Mouse (Mus musculus): Measurements from ENCODE around the gene Mat2b. TPM values are rescaled to one million over a fixed set of nuclear protein-coding genes. Genes with fewer than 3 reads are reported as not detected.

Mat2b gene
- polyA plus RNA-seq, 1 experiment from 2014 or later, result 98.7 TPM

- DNase-seq (ENCODE audit: low spot score), result peak; percentile 56
- Histone ChIP-seq H3K4me3 (peak overlapping the region; percentile 79), H3K27me3 (ENCODE audit: insufficient read depth, poor library complexity, severe bottlenecking) (no peaks in the 10 kb centered on the region), H3K9me3 (no peaks in the 10 kb centered on the region), H3K27ac (peak overlapping the region; percentile 98), H3K4me1 (replicated peaks) (peaks cover 27% of the 10 kb centered on the region), H3K36me3 (no peaks in the 10 kb centered on the region)
- 1% methylated on average over 16 of the region's 16 CpGs for WGBS
These were observed 1.5 kb downstream of the Mat2b start for GRCm38 (mm10) chr11:40693366-40693951.

DNA sequence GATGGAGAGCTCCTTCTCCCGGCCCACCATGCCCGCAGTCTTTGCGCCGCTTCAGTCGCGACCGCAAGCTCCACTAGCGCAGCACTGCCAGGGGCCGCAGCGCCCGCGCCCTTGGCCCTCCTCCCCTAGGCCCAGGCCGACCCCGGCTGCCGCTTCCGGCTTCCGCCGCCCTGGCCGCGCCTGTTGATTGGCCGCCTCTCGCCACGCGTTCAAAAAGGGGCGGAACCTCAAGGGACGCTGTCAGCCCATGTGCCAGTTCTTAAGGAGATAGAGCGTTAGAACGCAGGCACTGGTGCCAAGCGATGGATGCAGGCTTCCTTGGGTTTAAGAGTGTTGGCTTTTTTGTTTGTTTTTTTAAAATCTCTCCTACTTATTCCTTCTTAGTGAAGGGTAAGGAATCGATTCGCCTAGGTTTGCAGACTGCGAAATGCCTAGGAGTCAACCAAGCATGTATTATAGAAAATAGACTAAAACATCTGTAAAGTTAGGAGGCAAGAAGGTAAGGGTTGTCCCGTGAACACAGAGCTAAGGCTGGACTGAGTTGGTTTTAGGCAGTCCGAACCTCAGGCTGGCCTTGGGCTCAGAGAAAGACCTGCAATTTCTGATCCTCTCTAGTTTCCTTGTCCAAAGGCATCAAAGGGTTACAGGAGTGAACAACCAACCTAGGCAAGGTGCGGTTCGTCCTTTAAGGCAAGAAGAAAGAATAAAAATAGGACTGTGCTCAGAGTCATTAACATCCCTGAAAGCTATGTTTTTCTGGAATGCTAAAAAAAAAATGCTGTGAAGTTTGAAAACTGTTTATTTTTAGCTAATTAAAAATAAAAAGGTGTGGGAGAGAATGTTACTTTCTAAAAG is 2.3 kb downstream of the Mat2b start:
- Histone ChIP-seq H3K4me3 (peak overlapping the region; percentile 79), H3K27ac (peak overlapping the region; percentile 98), H3K36me3 (peaks cover 6% of the 10 kb centered on the region; the same call in 1 of the 2 replicates), H3K9me3 (no peaks in the 10 kb centered on the region), H3K4me1 (replicated peaks) (peaks cover 27% of the 10 kb centered on the region), H3K27me3 (ENCODE audit: insufficient read depth, poor library complexity, severe bottlenecking) (no peaks in the 10 kb centered on the region)
- peak; percentile 94 for DNase-seq (ENCODE audit: low spot score)
- under 1% methylated on average over 36 of the region's 36 CpGs for WGBS

- Histone ChIP-seq H3K27ac (peak overlapping the region; percentile 98), H3K9me3 (no peaks in the 10 kb centered on the region), H3K4me3 (peak overlapping the region; percentile 79), H3K4me1 (replicated peaks) (peaks cover 27% of the 10 kb centered on the region), H3K36me3 (peaks cover 13% of the 10 kb centered on the region), H3K27me3 (ENCODE audit: insufficient read depth, poor library complexity, severe bottlenecking) (no peaks in the 10 kb centered on the region)
- WGBS, result under 1% methylated on average over 28 of the region's 28 CpGs
- DNase-seq (ENCODE audit: low spot score), result no peak
These were observed 2.9 kb downstream of the Mat2b start for GRCm38 (mm10) chr11:40692101-40692509.

DNA sequence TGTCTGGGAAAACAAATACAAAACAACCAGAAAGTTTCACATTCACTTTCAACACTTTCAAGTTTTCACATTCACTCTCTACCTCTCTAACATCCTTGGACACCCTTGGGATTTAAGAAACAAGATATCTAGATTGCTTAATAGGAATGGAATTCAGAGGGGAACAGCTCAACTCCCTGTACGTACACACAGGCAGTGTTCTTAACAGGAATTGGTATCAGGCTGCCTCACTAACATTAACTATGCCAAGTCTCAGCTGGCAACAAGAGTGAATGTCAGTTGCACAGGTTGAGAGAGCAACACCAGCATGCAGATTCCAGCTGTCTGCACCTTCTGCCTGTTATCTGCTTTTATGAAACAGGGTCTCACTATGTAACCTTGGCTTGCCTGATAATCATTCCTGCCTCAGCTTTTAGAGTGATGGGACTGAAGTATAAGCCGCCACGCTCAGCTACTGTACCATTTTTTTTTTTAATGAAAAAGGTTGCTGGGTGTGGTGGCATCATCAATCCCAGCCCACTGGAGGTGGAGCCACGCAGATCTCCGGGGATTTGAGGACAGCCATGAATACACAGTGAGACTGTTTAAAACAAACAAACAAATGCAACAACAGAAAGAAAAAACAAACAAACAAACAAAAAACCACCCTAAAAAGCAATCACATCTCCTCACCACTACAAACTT is 4.4 kb downstream of the Mat2b start:
- no peak for DNase-seq (ENCODE audit: low spot score)
- H3K27me3 ChIP-seq (ENCODE audit: insufficient read depth, poor library complexity, severe bottlenecking), result no peaks in the 10 kb centered on the region
- H3K27ac ChIP-seq, result no peak overlapping the region
- H3K4me1 ChIP-seq (replicated peaks), result peaks cover 27% of the 10 kb centered on the region
- 87% methylated on average over 5 of the region's 5 CpGs for WGBS
- no peak overlapping the region; the same call in 1 of the 2 replicates for H3K4me3 ChIP-seq
- no peaks in the 10 kb centered on the region for H3K9me3 ChIP-seq
- H3K36me3 ChIP-seq, result peaks cover 28% of the 10 kb centered on the region

DNA sequence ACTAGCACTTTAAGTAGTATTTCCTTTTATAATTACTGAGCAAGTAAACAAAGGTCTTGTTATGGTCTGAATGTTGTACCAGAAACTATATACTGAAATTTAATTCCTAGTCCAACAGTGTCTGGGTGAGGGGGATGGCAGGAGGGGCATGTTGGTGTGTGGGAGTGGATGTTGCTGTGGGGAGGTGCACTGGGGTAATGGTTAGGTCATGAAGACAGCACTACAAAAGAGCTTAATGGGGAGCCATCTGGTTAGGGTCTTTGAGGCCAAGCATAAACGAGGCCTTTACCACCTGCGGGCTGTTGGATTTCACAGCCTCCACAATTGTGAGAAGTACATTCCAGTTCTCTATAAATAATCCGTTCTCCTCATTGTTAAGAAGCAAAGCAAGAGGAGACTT is 11.7 kb downstream of the Mat2b start:
- 83% methylated on average over 3 of the region's 3 CpGs for WGBS

DNA sequence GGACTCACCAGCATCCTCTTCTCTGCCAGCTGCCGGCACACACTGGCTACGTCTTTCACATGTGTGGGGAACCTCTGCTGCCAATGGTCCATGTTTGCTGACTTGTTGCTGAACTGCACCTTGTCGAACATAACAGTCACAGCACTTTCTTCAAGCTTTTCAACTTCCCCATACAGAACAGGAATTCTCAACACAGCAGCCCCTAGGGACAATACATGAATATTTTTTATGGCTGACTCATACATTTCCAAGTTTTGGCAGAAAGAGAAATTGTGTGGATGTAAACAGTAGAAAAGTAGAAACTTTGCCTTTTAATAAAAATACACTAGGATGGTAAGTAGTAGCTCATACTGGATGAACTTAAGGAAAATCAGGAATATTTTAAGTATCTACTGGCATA is 12.5 kb downstream of the Mat2b start:
- H3K27ac ChIP-seq, result no peak overlapping the region
- no peak overlapping the region for H3K4me3 ChIP-seq
- H3K4me1 ChIP-seq (replicated peaks), result no peaks in the 10 kb centered on the region
- no peak for DNase-seq (ENCODE audit: low spot score)
- H3K9me3 ChIP-seq, result peaks cover 2% of the 10 kb centered on the region; the same call in 1 of the 2 replicates
- peaks cover 98% of the 10 kb centered on the region for H3K36me3 ChIP-seq
- 93% methylated on average over 3 of the region's 3 CpGs for WGBS
- H3K27me3 ChIP-seq (ENCODE audit: insufficient read depth, poor library complexity, severe bottlenecking), result no peaks in the 10 kb centered on the region

More for the DNA sequence above, 11.7 kb downstream of the Mat2b start:
- Histone ChIP-seq H3K9me3 (no peaks in the 10 kb centered on the region), H3K4me3 (no peak overlapping the region), H3K27ac (no peak overlapping the region), H3K36me3 (peaks cover 98% of the 10 kb centered on the region), H3K4me1 (replicated peaks) (no peaks in the 10 kb centered on the region), H3K27me3 (ENCODE audit: insufficient read depth, poor library complexity, severe bottlenecking) (no peaks in the 10 kb centered on the region)
- DNase-seq (ENCODE audit: low spot score), result no peak

GRCm38 (mm10) chr11:40677169-40677568 is 17.8 kb downstream of the Mat2b start:
- Histone ChIP-seq H3K27ac (no peak overlapping the region), H3K4me3 (no peak overlapping the region), H3K27me3 (ENCODE audit: insufficient read depth, poor library complexity, severe bottlenecking) (no peaks in the 10 kb centered on the region), H3K9me3 (peaks cover 6% of the 10 kb centered on the region), H3K36me3 (peaks cover 61% of the 10 kb centered on the region), H3K4me1 (replicated peaks) (no peaks in the 10 kb centered on the region)
- no peak for DNase-seq (ENCODE audit: low spot score)
- 96% methylated on average over 1 of the region's 1 CpGs for WGBS

GRCm38 (mm10) chr11:40675014-40675730 is 19.8 kb downstream of the Mat2b start:
- Histone ChIP-seq H3K9me3 (peaks cover 6% of the 10 kb centered on the region), H3K27me3 (ENCODE audit: insufficient read depth, poor library complexity, severe bottlenecking) (no peaks in the 10 kb centered on the region), H3K27ac (no peak overlapping the region), H3K4me3 (no peak overlapping the region), H3K36me3 (peaks cover 41% of the 10 kb centered on the region), H3K4me1 (replicated peaks) (no peaks in the 10 kb centered on the region)
- no peak for DNase-seq (ENCODE audit: low spot score)
- WGBS, result 86% methylated on average over 4 of the region's 4 CpGs

- H3K27ac ChIP-seq, result no peak overlapping the region
- WGBS, result 89% methylated on average over 8 of the region's 8 CpGs
- no peaks in the 10 kb centered on the region for H3K36me3 ChIP-seq
- no peak for DNase-seq (ENCODE audit: low spot score)
- no peaks in the 10 kb centered on the region for H3K4me1 ChIP-seq (replicated peaks)
- H3K27me3 ChIP-seq (ENCODE audit: insufficient read depth, poor library complexity, severe bottlenecking), result no peaks in the 10 kb centered on the region
- H3K4me3 ChIP-seq, result no peak overlapping the region
- no peaks in the 10 kb centered on the region for H3K9me3 ChIP-seq
These were observed 45.1 kb downstream of the Mat2b start for GRCm38 (mm10) chr11:40649726-40650445.

- WGBS, result 79% methylated on average over 2 of the region's 2 CpGs
- no peak for DNase-seq (ENCODE audit: low spot score)
- Histone ChIP-seq H3K27me3 (ENCODE audit: insufficient read depth, poor library complexity, severe bottlenecking) (no peaks in the 10 kb centered on the region), H3K4me1 (replicated peaks) (no peaks in the 10 kb centered on the region), H3K27ac (no peak overlapping the region), H3K36me3 (no peaks in the 10 kb centered on the region), H3K4me3 (no peak overlapping the region), H3K9me3 (no peaks in the 10 kb centered on the region)
These were observed 47.8 kb downstream of the Mat2b start for GRCm38 (mm10) chr11:40647246-40647645.
